Mouse (Mus musculus) lung, postnatal 36 days (tissue): ENCODE data around the gene Olfr648.
A peak's percentile ranks its signal among the peaks of the same experiment; 100 is the strongest.

Experiments used
- DNase-seq: peaks from one replicate; pipeline ENCODE4 v3.0.0; 2022; ENCODE audit warnings: mixed read lengths

The Olfr648 gene

GRCm38 (mm10) chr7:104183292-104183691 is at the start of gene Olfr648:
Gene Olfr648, minus strand, starts transcription at chr7:104183392.
- DNase-seq = no peak

DNA sequence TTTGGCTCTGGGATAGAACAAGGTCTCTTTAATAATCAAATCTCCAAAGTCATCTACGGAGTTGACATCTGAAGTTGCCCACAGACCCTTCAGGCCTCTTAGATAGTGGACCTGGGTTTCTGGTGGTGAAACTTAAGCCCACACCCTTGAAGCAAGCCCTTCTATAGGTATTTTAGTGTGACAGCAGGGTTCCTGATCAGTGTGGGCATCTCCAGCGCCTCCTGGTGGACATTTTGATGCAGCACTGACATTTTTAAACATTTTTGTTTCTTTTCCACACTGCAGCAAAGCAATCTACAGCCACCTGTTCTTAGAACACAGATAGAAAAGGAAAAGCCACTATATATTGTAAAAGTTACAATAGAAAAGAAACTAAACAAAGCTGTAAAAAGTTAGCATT is 48.0 kb upstream of the Olfr648 start:
- peak; percentile 74 for DNase-seq

GRCm38 (mm10) chr7:104218701-104219569 is 35.7 kb upstream of the Olfr648 start, which contains the start of gene Trim6:
Gene Trim6, plus strand, starts transcription at chr7:104218793.
- peak; percentile 92 for DNase-seq

- DNase-seq = no peak
These were observed 34.7 kb upstream of the Olfr648 start for GRCm38 (mm10) chr7:104217881-104218280.

- peak; percentile 11 for DNase-seq
These were observed 32.9 kb upstream of the Olfr648 start for GRCm38 (mm10) chr7:104216011-104216535.

- peak; percentile 23 for DNase-seq
These were observed 23.0 kb upstream of the Olfr648 start for GRCm38 (mm10) chr7:104206197-104206596.

GRCm38 (mm10) chr7:104199822-104200221 is 16.6 kb upstream of the Olfr648 start:
- DNase-seq = peak; percentile 90

DNA sequence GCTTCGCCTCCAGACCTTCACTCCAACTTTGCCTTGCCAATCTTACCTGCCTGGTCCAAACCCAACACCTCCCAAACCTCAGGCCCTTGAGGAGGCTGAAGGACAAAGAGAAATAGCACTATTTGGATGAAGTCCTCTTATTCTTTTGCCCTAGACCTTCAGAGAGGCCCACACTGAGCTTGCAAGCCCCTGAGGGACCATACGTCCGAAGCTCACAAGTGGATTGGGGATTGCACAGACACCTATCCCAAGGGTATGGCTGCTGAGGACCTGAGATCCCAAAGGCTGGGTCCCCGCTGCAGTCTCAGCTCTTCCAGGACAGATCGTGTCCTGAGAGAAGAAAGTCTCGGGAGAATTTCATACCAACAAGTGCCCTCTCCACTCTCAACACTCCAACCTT is 12.7 kb upstream of the Olfr648 start, which contains the start of gene Olfr649:
Gene Olfr649, minus strand, starts transcription at position 101 of the 400 bp plus-strand sequence.
- DNase-seq = no peak

GRCm38 (mm10) chr7:104191275-104191674 is 8.1 kb upstream of the Olfr648 start:
- DNase-seq = no peak

GRCm38 (mm10) chr7:104179074-104179473 is 4.1 kb downstream of the Olfr648 start:
- DNase-seq = no peak

- no peak for DNase-seq
These were observed 4.7 kb downstream of the Olfr648 start for GRCm38 (mm10) chr7:104178422-104179054.

DNA sequence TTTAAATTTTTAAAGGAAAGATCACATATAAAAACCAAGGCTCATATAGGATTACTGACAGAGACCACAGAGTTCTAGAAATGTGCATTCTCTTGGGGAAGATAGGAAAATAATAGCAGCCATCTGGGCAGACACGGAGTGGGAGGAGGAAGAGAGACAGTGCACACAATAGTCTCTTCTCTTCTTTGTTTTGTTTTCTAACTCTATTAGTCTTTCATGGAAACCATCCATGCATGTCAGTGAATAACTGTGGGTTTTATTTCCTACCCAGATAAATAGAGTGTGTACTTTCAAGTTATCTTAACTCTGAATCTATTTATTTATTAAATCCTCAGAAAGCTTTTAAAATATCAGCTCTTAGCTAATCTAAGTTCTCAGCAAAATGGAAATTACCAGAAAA is 8.1 kb downstream of the Olfr648 start:
- no peak for DNase-seq

GRCm38 (mm10) chr7:104169634-104170204 is 13.5 kb downstream of the Olfr648 start:
- DNase-seq = no peak

DNA sequence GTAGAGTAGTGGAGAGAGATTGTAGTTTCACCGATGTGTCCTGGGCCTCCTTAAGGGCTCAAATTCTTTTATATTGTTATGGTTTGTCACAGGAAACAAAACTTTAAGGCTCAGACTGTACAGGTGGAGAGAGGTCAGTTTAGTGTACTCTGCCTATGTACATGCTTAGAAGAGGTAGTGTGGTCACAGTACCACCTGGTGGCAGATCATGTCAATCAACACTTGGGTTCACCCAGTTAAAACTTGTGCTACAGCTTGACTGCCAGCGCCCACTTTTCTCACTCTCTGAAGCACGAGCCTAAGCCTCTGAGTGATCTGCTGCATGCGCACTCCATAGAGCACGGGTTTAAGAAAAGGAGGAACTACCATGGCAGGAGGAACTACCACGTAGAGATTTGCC is 16.1 kb downstream of the Olfr648 start:
- DNase-seq = no peak

DNA sequence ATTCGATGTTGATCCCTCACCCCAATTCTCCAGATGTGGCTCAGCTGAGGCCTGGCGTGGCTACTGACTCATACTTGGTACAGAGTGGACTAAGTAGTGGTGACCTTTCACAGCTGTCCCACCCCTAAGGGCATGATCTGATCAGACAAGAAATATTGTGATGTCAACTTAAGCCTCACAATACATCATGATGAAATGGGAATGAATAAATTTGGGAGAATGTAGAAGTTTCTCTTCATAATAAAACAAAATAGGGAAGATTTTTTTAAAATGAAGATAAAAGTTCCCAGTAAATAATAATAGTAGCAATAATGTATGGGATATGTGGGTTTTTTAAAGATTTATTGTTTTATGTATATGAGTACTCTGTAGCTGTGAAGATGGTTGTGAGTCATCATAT is 32.7 kb downstream of the Olfr648 start, which contains the start of gene Ubqlnl:
Gene Ubqlnl, minus strand, starts transcription at position 101 of the 400 bp plus-strand sequence.
- DNase-seq = no peak

DNA sequence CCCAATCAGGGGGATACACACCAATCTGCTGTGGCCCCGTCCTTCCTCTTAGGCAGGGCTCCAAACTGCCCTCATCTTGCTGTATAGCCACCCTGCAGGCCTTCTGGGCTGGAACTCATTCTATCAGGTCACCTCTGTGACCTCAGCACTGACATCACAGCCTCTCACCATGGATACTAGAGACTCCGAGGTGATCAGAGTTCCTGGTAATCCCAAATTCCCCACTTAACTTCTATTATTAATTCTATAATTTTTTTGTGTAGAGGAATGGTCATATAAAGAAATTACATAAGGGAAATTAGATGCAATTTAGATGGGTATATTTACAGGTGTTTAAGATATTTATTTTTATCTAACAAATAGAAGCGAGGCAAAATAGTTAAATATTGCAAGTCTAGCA is 40.0 kb downstream of the Olfr648 start, which contains the start of gene Ubqln3:
Gene Ubqln3, minus strand, starts transcription at position 101 of the 400 bp plus-strand sequence.
- no peak for DNase-seq

GRCm38 (mm10) chr7:104137305-104137704 is 45.9 kb downstream of the Olfr648 start, which contains the start of gene Olfr643:
Gene Olfr643, minus strand, starts transcription at chr7:104137405.
- no peak for DNase-seq

- DNase-seq = no peak
These were observed 53.5 kb downstream of the Olfr648 start, which contains the start of gene Ubqln5 for GRCm38 (mm10) chr7:104129726-104130125. Gene Ubqln5, minus strand, starts transcription at chr7:104129826.
